Mouse (Mus musculus): ENCODE measurements around the gene Rps27. TPM values are rescaled to one million over a fixed set of nuclear protein-coding genes. Genes with fewer than 3 reads are reported as not detected.

The Rps27 gene
- polyA plus RNA-seq (2012; rRNA removed), result 1,231 and 1,357 TPM in 2 replicates
- polyA plus RNA-seq (2014; fragmentation: Nextera tagmentation; extraction: Ambion mirVana), result 948 and 959 TPM in 2 replicates

GRCm38 (mm10) chr3:90213377-90213866, at the start of gene Rps27, which contains the start of gene Rab13:
TSS of gene Rps27 (minus strand) at chr3:90213651.
TSS of gene Rab13 (plus strand) at chr3:90213695.
- Histone ChIP-seq H3K27me3 (ENCODE audit: control insufficient read depth, insufficient read depth, low read length) (no peaks in the 10 kb centered on the region), H3K4me1 (replicated peaks; ENCODE audit: control insufficient read depth in 2 of 2, insufficient read depth in 2 of 2, low read length in 1 of 2) (peaks cover 20 to 26% of the 10 kb centered on the region in 2 experiments), H3K9ac (replicated peaks) (peak within 1 kb of the TSS; percentile 70), H3K4me2 (ENCODE audit: low read depth) (peak within 1 kb of the TSS; percentile 97), H3K4me3 (ENCODE audit: insufficient read depth in 1 of 2, low read depth in 2 of 2, low read length in 2 of 2) (peak within 1 kb of the TSS; percentile 69 to 100), H3K36me3 (replicated peaks; ENCODE audit: control insufficient read depth, insufficient read depth, low read depth) (peaks cover 41% of the 10 kb centered on the region), H3K9me3 (ENCODE audit: control insufficient read depth, low read length) (no peaks in the 10 kb centered on the region), H3K27ac (peak within 1 kb of the TSS; percentile 37)
- DNase-seq (ENCODE audit: low read depth in 3 of 3, low spot score in 3 of 3) (peak; percentile 89 to 92 (median 89)), ATAC-seq (ENCODE audit: insufficient read depth) (peak; percentile 90)
- under 1% methylated on average over 42 of the region's 42 CpGs for WGBS (ENCODE audit: insufficient replicate concordance)
- TF ChIP-seq EP300 (IDR thresholded peaks at IDR 0.05; ENCODE audit: low read depth) (no peak), CTCF (IDR thresholded peaks at IDR 0.05; ENCODE audit: low read depth) (no peak)

GRCm38 (mm10) chr3:90258521-90258920, 45.1 kb upstream of the Rps27 start:
- Histone ChIP-seq H3K4me3 (ENCODE audit: insufficient read depth in 1 of 2, low read depth in 2 of 2, low read length in 2 of 2) (no peak overlapping the region), H3K27ac (no peak overlapping the region), H3K36me3 (replicated peaks; ENCODE audit: control insufficient read depth, insufficient read depth, low read depth) (peaks cover 19% of the 10 kb centered on the region), H3K9me3 (ENCODE audit: control insufficient read depth, low read length) (no peaks in the 10 kb centered on the region), H3K4me1 (replicated peaks; ENCODE audit: control insufficient read depth in 2 of 2, insufficient read depth in 2 of 2, low read length in 1 of 2) (peaks cover 5 to 7% of the 10 kb centered on the region in 2 experiments; a peak in 3 of 4 replicates), H3K9ac (replicated peaks) (no peak overlapping the region), H3K27me3 (ENCODE audit: control insufficient read depth, insufficient read depth, low read length) (no peaks in the 10 kb centered on the region), H3K4me2 (ENCODE audit: low read depth) (no peak overlapping the region)
- no peak for DNase-seq (ENCODE audit: low read depth in 3 of 3, low spot score in 3 of 3)
- TF ChIP-seq CTCF (IDR thresholded peaks at IDR 0.05; ENCODE audit: low read depth) (no peak), EP300 (IDR thresholded peaks at IDR 0.05; ENCODE audit: low read depth) (no peak)
- 65% methylated on average over 4 of the region's 4 CpGs for WGBS (ENCODE audit: insufficient replicate concordance)
- no peak for ATAC-seq (ENCODE audit: insufficient read depth)

GRCm38 (mm10) chr3:90256731-90257530, 43.5 kb upstream of the Rps27 start:
- ATAC-seq (ENCODE audit: insufficient read depth) (no peak), DNase-seq (ENCODE audit: low read depth in 3 of 3, low spot score in 3 of 3) (no peak)
- H3K9me3 ChIP-seq (ENCODE audit: control insufficient read depth, low read length), result no peaks in the 10 kb centered on the region
- H3K36me3 ChIP-seq (replicated peaks; ENCODE audit: control insufficient read depth, insufficient read depth, low read depth), result peaks cover 16% of the 10 kb centered on the region
- H3K4me3 ChIP-seq (ENCODE audit: insufficient read depth in 1 of 2, low read depth in 2 of 2, low read length in 2 of 2), result no peak overlapping the region
- no peak overlapping the region for H3K27ac ChIP-seq
- no peaks in the 10 kb centered on the region for H3K27me3 ChIP-seq (ENCODE audit: control insufficient read depth, insufficient read depth, low read length)
- WGBS (ENCODE audit: insufficient replicate concordance), result 81% methylated on average over 19 of the region's 19 CpGs
- H3K9ac ChIP-seq (replicated peaks), result no peak overlapping the region
- H3K4me1 ChIP-seq (replicated peaks; ENCODE audit: control insufficient read depth in 2 of 2, insufficient read depth in 2 of 2, low read length in 1 of 2), result peaks cover 5 to 7% of the 10 kb centered on the region in 2 experiments; a peak in 3 of 4 replicates
- H3K4me2 ChIP-seq (ENCODE audit: low read depth), result no peak overlapping the region
- no peak for TF ChIP-seq EP300 (IDR thresholded peaks at IDR 0.05; ENCODE audit: low read depth)

- H3K27me3 ChIP-seq (ENCODE audit: control insufficient read depth, insufficient read depth, low read length), result no peaks in the 10 kb centered on the region
- no peak for DNase-seq (ENCODE audit: low read depth in 3 of 3, low spot score in 3 of 3)
- H3K9me3 ChIP-seq (ENCODE audit: control insufficient read depth, low read length), result no peaks in the 10 kb centered on the region
- TF ChIP-seq CTCF (IDR thresholded peaks at IDR 0.05; ENCODE audit: low read depth) (no peak), EP300 (IDR thresholded peaks at IDR 0.05; ENCODE audit: low read depth) (no peak)
- no peak overlapping the region for H3K4me2 ChIP-seq (ENCODE audit: low read depth)
- peaks cover 13% of the 10 kb centered on the region for H3K36me3 ChIP-seq (replicated peaks; ENCODE audit: control insufficient read depth, insufficient read depth, low read depth)
- H3K4me3 ChIP-seq (ENCODE audit: insufficient read depth in 1 of 2, low read depth in 2 of 2, low read length in 2 of 2), result no peak overlapping the region
- no peak overlapping the region for H3K9ac ChIP-seq (replicated peaks)
- peaks cover 5 to 7% of the 10 kb centered on the region in 2 experiments; a peak in 3 of 4 replicates for H3K4me1 ChIP-seq (replicated peaks; ENCODE audit: control insufficient read depth in 2 of 2, insufficient read depth in 2 of 2, low read length in 1 of 2)
- WGBS (ENCODE audit: insufficient replicate concordance), result 89% methylated on average over 14 of the region's 14 CpGs
- no peak overlapping the region for H3K27ac ChIP-seq
- no peak for ATAC-seq (ENCODE audit: insufficient read depth)
Observed at GRCm38 (mm10) chr3:90255784-90256353, 42.4 kb upstream of the Rps27 start.

- no peak for ATAC-seq (ENCODE audit: insufficient read depth)
- Histone ChIP-seq H3K27ac (no peak overlapping the region; the same call in 1 of the 2 replicates), H3K4me2 (ENCODE audit: low read depth) (peak overlapping the region; percentile 82), H3K4me1 (replicated peaks; ENCODE audit: control insufficient read depth in 2 of 2, insufficient read depth in 2 of 2, low read length in 1 of 2) (peaks cover 5 to 7% of the 10 kb centered on the region in 2 experiments; a peak in 3 of 4 replicates), H3K36me3 (replicated peaks; ENCODE audit: control insufficient read depth, insufficient read depth, low read depth) (peaks cover 12% of the 10 kb centered on the region), H3K27me3 (ENCODE audit: control insufficient read depth, insufficient read depth, low read length) (no peaks in the 10 kb centered on the region), H3K4me3 (ENCODE audit: insufficient read depth in 1 of 2, low read depth in 2 of 2, low read length in 2 of 2) (peak overlapping the region; percentile 89 to 98), H3K9me3 (ENCODE audit: control insufficient read depth, low read length) (no peaks in the 10 kb centered on the region), H3K9ac (replicated peaks) (peak overlapping the region; percentile 86)
- TF ChIP-seq CTCF (IDR thresholded peaks at IDR 0.05; ENCODE audit: low read depth) (no peak), EP300 (IDR thresholded peaks at IDR 0.05; ENCODE audit: low read depth) (no peak)
- DNase-seq (ENCODE audit: low read depth in 3 of 3, low spot score in 3 of 3), result no peak
- WGBS (ENCODE audit: insufficient replicate concordance), result 4% methylated on average over 2 of the region's 2 CpGs
Observed at GRCm38 (mm10) chr3:90255194-90255565, 41.7 kb upstream of the Rps27 start.
